Mouse (Mus musculus) hindlimb bud, embryonic 11.5 days (tissue): ENCODE measurements around the gene Slc22a13.

ENCODE experiments used
- DNase-seq: peaks from one replicate; pipeline ENCODE4 v3.0.0-alpha.2; 2012; ENCODE audit warnings: low read depth, low spot score; ENCODE audit errors: extremely low spot score

Slc22a13 gene

GRCm38 (mm10) chr9:119201653-119202052 lies 7.2 kb downstream of the Slc22a13 start:
- no peak for DNase-seq

GRCm38 (mm10) chr9:119199151-119199861 lies 9.6 kb downstream of the Slc22a13 start:
- DNase-seq = no peak

- peak; percentile 2 for DNase-seq
These were observed 16.5 kb downstream of the Slc22a13 start for GRCm38 (mm10) chr9:119192202-119192990.

- DNase-seq = no peak
These were observed 27.6 kb downstream of the Slc22a13 start for GRCm38 (mm10) chr9:119181241-119181728.

- DNase-seq = no peak
These were observed 29.6 kb downstream of the Slc22a13 start for GRCm38 (mm10) chr9:119179292-119179691.

- DNase-seq = no peak
These were observed 41.3 kb downstream of the Slc22a13 start for GRCm38 (mm10) chr9:119167608-119168007.

- no peak for DNase-seq
These were observed 43.4 kb downstream of the Slc22a13 start for GRCm38 (mm10) chr9:119165548-119165947.

GRCm38 (mm10) chr9:119164743-119165142 lies 44.2 kb downstream of the Slc22a13 start:
- DNase-seq = no peak

GRCm38 (mm10) chr9:119160689-119161088 lies 48.2 kb downstream of the Slc22a13 start:
- no peak for DNase-seq

GRCm38 (mm10) chr9:119158861-119159260 lies 50.0 kb downstream of the Slc22a13 start, which contains the start of gene Gm47289:
Gm47289 (plus strand) TSS chr9:119159161.
- DNase-seq = no peak

- DNase-seq = peak; percentile 39
These were observed 52.4 kb downstream of the Slc22a13 start, which contains the start of gene Acaa1b for GRCm38 (mm10) chr9:119156278-119157201. Acaa1b (minus strand) TSS chr9:119157093.

- DNase-seq = no peak
These were observed 53.1 kb downstream of the Slc22a13 start for GRCm38 (mm10) chr9:119155826-119156225.

GRCm38 (mm10) chr9:119155416-119155815 lies 53.5 kb downstream of the Slc22a13 start:
- DNase-seq = no peak

GRCm38 (mm10) chr9:119151751-119152150 lies 57.1 kb downstream of the Slc22a13 start:
- no peak for DNase-seq

GRCm38 (mm10) chr9:119149601-119150000 lies 59.3 kb downstream of the Slc22a13 start:
- peak; percentile 28 for DNase-seq

GRCm38 (mm10) chr9:119146098-119146770 lies 62.7 kb downstream of the Slc22a13 start:
- no peak for DNase-seq

- no peak for DNase-seq
These were observed 63.3 kb downstream of the Slc22a13 start for GRCm38 (mm10) chr9:119145638-119146037.

- no peak for DNase-seq
These were observed 63.8 kb downstream of the Slc22a13 start for GRCm38 (mm10) chr9:119145137-119145536.

GRCm38 (mm10) chr9:119144696-119145095 lies 64.2 kb downstream of the Slc22a13 start:
- DNase-seq = no peak

GRCm38 (mm10) chr9:119143372-119143771 lies 65.5 kb downstream of the Slc22a13 start:
- DNase-seq = no peak
